Mouse (Mus musculus): ENCODE data around the gene Rpp38. TPM values are rescaled to one million over a fixed set of nuclear protein-coding genes. Genes with fewer than 3 reads are reported as not detected.

The Rpp38 gene
- polyA plus RNA-seq, 1 experiment from 2014 or later = 18.9 TPM

DNA sequence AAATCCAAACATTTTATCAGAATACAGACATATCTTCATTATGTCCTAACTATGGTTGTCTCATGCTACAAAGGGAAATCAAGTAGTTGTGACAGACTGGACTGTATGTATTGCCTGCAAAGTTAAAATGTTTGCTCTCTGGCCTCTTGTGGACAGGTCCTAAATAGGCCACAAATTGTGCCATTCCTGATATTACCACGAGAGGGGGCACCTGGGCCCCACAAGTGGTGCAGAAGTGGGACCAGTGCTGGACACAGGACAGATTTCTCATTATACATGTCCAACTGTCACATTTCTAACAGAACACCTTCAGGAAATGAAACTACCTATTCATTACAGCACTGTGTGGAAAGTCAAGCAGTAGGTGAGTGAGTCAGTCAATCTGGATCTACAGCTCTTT, 5.1 kb downstream of the Rpp38 start:
- H3K4me3 ChIP-seq = no peak overlapping the region
- H3K27me3 ChIP-seq (ENCODE audit: insufficient read depth, poor library complexity, severe bottlenecking) = no peaks in the 10 kb centered on the region
- no peaks in the 10 kb centered on the region for H3K9me3 ChIP-seq
- 33% methylated on average over 1 of the region's 1 CpGs for WGBS
- no peak for DNase-seq (ENCODE audit: low spot score)
- H3K4me1 ChIP-seq = peaks cover 8% of the 10 kb centered on the region
- peaks cover 59% of the 10 kb centered on the region for H3K36me3 ChIP-seq
- H3K27ac ChIP-seq = no peak overlapping the region

DNA sequence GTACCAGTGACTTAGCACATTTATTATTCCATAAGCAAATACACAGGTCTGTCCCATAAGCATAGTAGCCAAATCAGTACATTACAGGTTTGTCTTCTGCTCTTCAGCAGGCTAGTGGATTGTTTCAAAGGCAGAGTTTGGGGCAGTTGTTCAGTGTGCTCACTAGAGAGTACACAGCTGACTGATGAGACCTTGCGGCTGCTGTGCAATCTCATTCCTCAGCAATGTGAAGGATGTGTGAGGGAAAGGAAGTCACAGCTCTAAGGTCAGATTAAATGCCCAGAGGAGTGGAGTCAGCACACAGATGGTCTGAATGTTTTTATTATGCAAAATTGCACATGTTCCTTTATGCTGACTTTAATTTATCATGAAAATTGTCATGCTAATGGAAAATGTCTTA, 5.9 kb downstream of the Rpp38 start:
- peaks cover 7% of the 10 kb centered on the region for H3K4me1 ChIP-seq
- H3K36me3 ChIP-seq = peaks cover 64% of the 10 kb centered on the region
- peak; percentile 68 for DNase-seq (ENCODE audit: low spot score)
- no peak overlapping the region for H3K27ac ChIP-seq
- no peak overlapping the region for H3K4me3 ChIP-seq
- WGBS = 62% methylated on average over 1 of the region's 1 CpGs
- no peaks in the 10 kb centered on the region for H3K27me3 ChIP-seq (ENCODE audit: insufficient read depth, poor library complexity, severe bottlenecking)
- no peaks in the 10 kb centered on the region for H3K9me3 ChIP-seq

DNA sequence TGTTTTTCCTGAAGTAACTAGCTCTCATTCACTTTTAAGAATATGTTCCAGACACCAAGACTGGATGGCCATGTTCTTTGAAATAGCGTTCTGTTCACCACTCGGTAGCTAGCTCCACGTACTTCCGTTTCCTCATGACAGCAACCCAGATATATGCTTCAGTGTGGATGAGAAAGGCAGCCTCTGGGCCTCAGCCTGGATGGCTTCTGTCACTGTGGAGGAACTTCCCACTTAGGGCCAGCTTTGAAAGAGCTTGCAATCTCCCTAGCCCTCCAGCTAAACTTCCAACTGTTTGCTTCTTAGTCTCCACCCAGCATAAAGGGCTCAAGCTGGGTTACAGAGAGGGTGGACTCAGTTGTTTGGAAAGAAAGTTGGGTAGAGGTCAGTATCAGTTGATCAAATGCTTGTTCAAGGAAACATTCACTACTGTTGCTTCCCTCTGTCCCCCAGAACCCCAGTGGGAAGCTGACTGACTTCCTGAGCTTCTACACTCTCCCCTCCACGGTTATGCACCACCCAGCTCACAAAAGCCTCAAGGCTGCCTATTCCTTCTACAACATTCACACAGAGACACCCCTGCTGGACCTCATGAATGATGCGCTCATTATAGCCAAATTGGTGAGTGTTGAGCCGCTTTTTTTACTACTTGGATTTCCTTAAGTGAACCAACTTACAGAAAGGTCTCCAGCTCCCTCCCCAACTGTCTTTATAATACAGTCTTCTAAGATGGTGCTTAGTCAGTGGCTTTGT, 7.9 kb downstream of the Rpp38 start:
- H3K36me3 ChIP-seq = peaks cover 66% of the 10 kb centered on the region
- H3K27ac ChIP-seq = no peak overlapping the region
- H3K4me3 ChIP-seq = no peak overlapping the region
- no peaks in the 10 kb centered on the region for H3K27me3 ChIP-seq (ENCODE audit: insufficient read depth, poor library complexity, severe bottlenecking)
- DNase-seq (ENCODE audit: low spot score) = peak; percentile 72
- WGBS = 94% methylated on average over 7 of the region's 7 CpGs
- H3K4me1 ChIP-seq = no peaks in the 10 kb centered on the region
- no peaks in the 10 kb centered on the region for H3K9me3 ChIP-seq

DNA sequence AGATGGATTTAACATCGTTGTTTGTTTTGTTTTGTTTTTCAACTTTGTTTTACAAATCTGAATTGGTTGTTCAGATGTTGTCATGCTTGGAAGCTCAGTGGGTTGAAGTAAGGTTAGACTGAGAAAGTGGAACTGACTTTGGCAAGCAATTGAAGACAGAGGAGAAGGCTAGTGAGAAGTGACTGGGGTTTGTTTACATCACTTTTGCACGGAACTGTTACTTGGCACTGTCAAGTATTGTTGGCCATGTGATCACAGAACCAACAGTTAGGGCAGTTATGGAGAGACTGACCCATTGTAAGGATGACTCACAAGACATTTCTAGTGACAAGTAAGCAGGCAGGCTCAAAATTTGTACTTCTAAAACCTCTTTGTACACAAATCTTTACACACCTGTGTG, 9.3 kb downstream of the Rpp38 start:
- Histone ChIP-seq H3K9me3 (no peaks in the 10 kb centered on the region), H3K27me3 (ENCODE audit: insufficient read depth, poor library complexity, severe bottlenecking) (no peaks in the 10 kb centered on the region), H3K36me3 (peaks cover 66% of the 10 kb centered on the region), H3K4me1 (no peaks in the 10 kb centered on the region), H3K27ac (no peak overlapping the region), H3K4me3 (no peak overlapping the region)
- 89% methylated on average over 2 of the region's 2 CpGs for WGBS
- DNase-seq (ENCODE audit: low spot score) = no peak

DNA sequence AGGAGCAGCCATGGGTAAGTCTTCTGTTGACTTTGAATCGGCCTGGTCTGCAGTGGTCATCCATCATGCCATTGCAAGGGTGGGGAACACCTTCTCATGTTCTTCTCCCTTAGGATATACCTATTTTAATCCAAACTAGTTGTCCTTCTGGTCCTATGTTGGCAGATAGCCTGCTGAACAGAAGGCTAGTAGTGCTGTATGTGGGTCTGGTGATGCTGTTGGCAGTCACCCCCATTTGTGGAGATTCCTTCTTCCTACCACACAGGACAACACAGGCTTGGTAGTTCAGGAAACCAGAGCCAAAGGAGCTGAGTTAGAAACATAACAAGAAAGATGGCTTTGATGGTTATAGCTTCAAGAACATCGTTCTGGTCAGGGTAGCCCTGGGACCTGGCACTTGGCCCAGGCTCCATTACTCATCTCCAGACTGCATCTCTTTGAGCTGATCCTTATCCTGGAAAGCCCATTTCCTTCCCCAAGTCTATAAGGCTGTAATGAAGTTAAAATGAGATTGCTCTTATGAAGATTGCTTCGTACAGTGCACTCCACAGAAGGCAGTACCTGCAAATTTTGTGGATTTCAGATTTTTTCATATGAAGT, 26.9 kb downstream of the Rpp38 start:
- 86% methylated on average over 3 of the region's 3 CpGs for WGBS
- H3K4me3 ChIP-seq = no peak overlapping the region

DNA sequence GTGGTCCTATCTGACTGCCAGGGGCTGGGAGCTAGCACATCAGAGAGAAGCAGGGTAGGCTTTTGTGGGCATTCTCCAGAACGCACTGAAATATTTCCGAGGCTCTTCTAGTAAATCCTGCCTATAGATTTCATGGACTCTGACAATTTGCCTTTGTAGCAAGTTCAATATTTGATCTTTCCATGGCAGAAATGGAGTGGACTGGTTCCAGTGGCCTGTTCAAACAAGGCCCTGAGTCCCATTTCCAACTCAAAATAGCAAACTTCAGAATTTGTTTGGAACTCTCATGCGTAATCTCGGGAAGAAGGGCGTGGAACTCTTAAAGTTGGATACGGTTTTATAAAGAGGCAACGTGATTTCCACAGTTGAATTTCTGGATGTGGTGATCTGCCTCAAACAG, 36.6 kb downstream of the Rpp38 start:
- 0 out of 2 replicates have a peak, but pooled peaks cover 4% of the 10 kb centered on the region for H3K4me1 ChIP-seq
- WGBS = 91% methylated on average over 7 of the region's 7 CpGs
- DNase-seq (ENCODE audit: low spot score) = no peak

More for the DNA sequence above, 26.9 kb downstream of the Rpp38 start:
- DNase-seq (ENCODE audit: low spot score) = no peak
- Histone ChIP-seq H3K27ac (no peak overlapping the region), H3K9me3 (no peaks in the 10 kb centered on the region), H3K27me3 (ENCODE audit: insufficient read depth, poor library complexity, severe bottlenecking) (no peaks in the 10 kb centered on the region), H3K36me3 (peaks cover 35% of the 10 kb centered on the region), H3K4me1 (no peaks in the 10 kb centered on the region)

DNA sequence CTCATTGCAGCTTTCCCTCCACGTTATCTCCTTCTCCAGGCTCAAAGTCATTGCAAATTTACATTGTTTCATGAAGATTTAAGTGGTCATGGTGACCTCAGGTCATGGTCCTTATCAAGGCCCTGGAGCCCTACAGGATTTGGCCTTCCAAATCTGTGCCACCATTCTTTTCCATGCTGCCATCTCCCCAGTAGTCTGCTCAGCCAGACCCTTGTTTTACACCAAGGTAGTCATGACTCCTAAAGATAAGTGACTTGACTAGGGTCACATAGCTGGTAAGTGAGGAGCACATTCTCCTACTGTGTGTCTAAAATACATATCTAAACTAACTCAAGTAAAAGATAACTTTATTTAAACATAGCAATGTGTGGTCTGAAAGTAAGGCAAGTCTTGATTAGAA, 40.3 kb downstream of the Rpp38 start:
- no peak overlapping the region for H3K4me3 ChIP-seq
- no peaks in the 10 kb centered on the region for H3K36me3 ChIP-seq
- no peaks in the 10 kb centered on the region for H3K27me3 ChIP-seq (ENCODE audit: insufficient read depth, poor library complexity, severe bottlenecking)
- 66% methylated on average over 1 of the region's 1 CpGs for WGBS
- H3K4me1 ChIP-seq = 0 out of 2 replicates have a peak, but pooled peaks cover 4% of the 10 kb centered on the region
- DNase-seq (ENCODE audit: low spot score) = no peak
- H3K9me3 ChIP-seq = no peaks in the 10 kb centered on the region
- H3K27ac ChIP-seq = no peak overlapping the region

More for the DNA sequence above, 36.6 kb downstream of the Rpp38 start:
- Histone ChIP-seq H3K4me3 (no peak overlapping the region), H3K27me3 (ENCODE audit: insufficient read depth, poor library complexity, severe bottlenecking) (no peaks in the 10 kb centered on the region), H3K27ac (no peak overlapping the region), H3K9me3 (no peaks in the 10 kb centered on the region), H3K36me3 (no peaks in the 10 kb centered on the region)

DNA sequence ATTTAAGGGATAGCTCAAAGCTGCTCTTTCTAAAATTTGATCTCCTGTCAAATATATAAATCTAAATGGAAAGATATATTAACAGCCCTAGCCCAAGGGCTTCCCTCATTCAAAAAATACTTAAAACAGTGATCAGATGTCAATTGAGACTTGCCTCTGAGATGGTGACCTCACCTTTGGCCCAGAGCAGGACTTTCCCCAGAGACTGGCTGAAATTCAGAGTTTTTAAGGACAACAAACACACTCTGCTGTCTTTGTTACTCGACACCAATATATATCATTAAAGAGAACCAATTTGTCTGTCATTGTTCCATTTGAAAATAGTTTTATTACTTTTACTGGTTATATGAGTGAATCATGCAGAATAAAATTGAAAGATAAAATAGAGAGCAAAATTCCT, 42.9 kb downstream of the Rpp38 start:
- Histone ChIP-seq H3K4me3 (no peak overlapping the region), H3K4me1 (peaks cover 13% of the 10 kb centered on the region; the same call in 1 of the 2 replicates), H3K27me3 (ENCODE audit: insufficient read depth, poor library complexity, severe bottlenecking) (no peaks in the 10 kb centered on the region), H3K9me3 (no peaks in the 10 kb centered on the region), H3K27ac (no peak overlapping the region), H3K36me3 (no peaks in the 10 kb centered on the region)
- DNase-seq (ENCODE audit: low spot score) = no peak
- WGBS = 80% methylated on average over 1 of the region's 1 CpGs

DNA sequence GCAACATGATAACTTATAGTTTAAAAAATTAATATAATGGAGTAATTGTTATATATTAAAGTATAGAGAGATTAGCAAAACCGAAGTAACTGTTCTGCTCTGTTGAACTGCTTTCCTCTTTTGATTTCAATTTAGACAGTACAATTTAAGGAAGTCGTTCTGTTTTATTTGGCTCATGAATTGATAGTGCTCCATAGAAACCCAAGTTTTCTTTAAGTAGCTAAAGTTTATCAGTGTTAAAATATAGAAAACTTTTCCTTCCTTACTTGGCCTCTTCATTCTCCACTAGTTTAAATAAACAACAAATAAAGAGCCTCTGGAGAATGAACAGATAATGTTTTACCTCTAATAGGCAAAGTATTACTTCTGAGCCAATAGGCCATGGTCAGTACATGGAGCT, 46.2 kb downstream of the Rpp38 start:
- Histone ChIP-seq H3K4me1 (peaks cover 25% of the 10 kb centered on the region; the same call in 1 of the 2 replicates), H3K36me3 (no peaks in the 10 kb centered on the region), H3K27ac (no peak overlapping the region), H3K4me3 (no peak overlapping the region; the same call in 1 of the 2 replicates), H3K27me3 (ENCODE audit: insufficient read depth, poor library complexity, severe bottlenecking) (no peaks in the 10 kb centered on the region), H3K9me3 (no peaks in the 10 kb centered on the region; the same call in 1 of the 2 replicates)
- WGBS = 76% methylated on average over 2 of the region's 2 CpGs
- DNase-seq (ENCODE audit: low spot score) = no peak

DNA sequence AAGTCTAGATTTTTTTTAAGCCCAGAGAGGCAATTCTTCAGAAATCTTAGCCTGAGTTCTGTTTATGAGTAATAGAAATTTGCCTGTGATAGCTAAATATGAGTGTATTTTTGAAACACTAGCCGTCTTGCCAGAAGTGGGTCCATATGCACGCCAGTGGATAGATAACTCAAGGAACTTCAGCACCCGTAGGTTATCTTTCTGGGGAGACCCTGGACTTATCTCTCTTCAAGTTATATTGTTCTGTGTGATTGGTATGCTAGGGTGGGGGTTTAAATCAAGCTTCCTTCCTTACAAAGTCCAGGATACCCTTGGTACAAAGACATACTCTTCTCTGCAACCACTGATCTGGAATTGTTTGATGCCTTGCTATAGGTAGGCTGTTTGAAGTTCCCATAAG, 46.7 kb downstream of the Rpp38 start:
- Histone ChIP-seq H3K27me3 (ENCODE audit: insufficient read depth, poor library complexity, severe bottlenecking) (no peaks in the 10 kb centered on the region), H3K4me3 (peak overlapping the region; percentile 89), H3K9me3 (no peaks in the 10 kb centered on the region; the same call in 1 of the 2 replicates), H3K27ac (no peak overlapping the region), H3K36me3 (no peaks in the 10 kb centered on the region), H3K4me1 (peaks cover 25% of the 10 kb centered on the region; the same call in 1 of the 2 replicates)
- no peak for DNase-seq (ENCODE audit: low spot score)
- WGBS = 24% methylated on average over 3 of the region's 3 CpGs

DNA sequence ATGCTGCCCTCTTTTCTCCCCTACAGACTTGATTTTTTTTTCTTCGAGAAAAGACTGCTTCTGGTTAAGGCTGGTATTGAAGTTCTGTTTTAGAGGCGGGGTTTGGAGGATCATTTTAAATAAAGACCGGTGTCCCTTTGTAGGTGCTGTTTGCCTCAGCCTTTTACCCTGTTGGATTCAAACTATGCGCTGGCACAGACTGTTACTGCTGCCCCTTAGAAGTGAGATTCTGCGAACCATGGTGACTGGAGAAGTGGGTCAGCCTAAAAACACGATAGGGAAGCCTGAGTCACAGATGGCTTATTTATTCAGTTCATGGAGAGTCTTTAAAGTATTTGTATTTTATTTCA, 47.3 kb downstream of the Rpp38 start:
- WGBS = 2% methylated on average over 6 of the region's 6 CpGs
- H3K27me3 ChIP-seq (ENCODE audit: insufficient read depth, poor library complexity, severe bottlenecking) = no peaks in the 10 kb centered on the region
- H3K27ac ChIP-seq = peak overlapping the region; percentile 95
- no peaks in the 10 kb centered on the region for H3K36me3 ChIP-seq
- H3K4me1 ChIP-seq = peaks cover 25% of the 10 kb centered on the region; the same call in 1 of the 2 replicates
- H3K9me3 ChIP-seq = no peaks in the 10 kb centered on the region; the same call in 1 of the 2 replicates
- DNase-seq (ENCODE audit: low spot score) = no peak
- H3K4me3 ChIP-seq = peak overlapping the region; percentile 89

DNA sequence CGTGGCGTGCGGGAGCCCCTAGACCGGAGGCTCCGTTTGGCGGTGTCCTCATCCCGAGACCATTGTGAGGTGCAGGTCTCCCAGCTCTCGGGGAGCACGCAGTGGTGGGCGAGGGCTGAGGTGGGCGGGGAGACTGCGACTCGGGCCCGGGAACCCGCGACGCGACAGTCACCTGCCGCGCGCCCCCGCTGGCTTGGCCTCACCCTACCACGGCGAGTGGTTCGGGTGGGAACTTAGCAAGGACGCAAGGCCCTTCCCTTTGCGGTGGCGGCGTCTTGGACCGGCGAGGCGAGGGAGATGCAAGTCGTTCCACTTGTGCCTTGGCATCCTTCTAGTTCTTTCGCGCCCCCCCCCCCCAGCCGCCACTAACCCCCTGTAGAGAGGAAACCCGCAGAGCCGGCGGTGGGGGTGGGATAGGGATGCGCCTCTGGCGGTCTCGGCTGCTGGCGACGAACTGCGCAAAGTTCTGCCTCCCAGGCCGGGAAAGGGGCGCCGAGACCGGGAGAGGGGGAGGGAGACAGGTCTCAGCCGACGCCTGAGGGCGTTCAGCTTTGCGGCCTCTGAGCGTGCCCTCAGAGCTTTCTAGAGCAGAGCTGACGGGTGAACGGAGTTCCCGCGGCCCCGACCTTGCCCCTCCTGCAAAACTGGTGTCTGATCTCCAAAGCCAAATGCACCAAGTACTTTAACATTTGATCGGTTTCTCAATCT, 47.8 kb downstream of the Rpp38 start:
- Histone ChIP-seq H3K36me3 (no peaks in the 10 kb centered on the region), H3K27me3 (ENCODE audit: insufficient read depth, poor library complexity, severe bottlenecking) (no peaks in the 10 kb centered on the region), H3K4me1 (peaks cover 25% of the 10 kb centered on the region; the same call in 1 of the 2 replicates), H3K4me3 (peak overlapping the region; percentile 89), H3K9me3 (no peaks in the 10 kb centered on the region; the same call in 1 of the 2 replicates), H3K27ac (peak overlapping the region; percentile 95)
- peak; percentile 86 for DNase-seq (ENCODE audit: low spot score)
- WGBS = under 1% methylated on average over 60 of the region's 60 CpGs

Data from heart, embryonic 10.5 days (tissue).